Mouse (Mus musculus): Measurements from ENCODE around the gene Cfap100. TPM values are rescaled to one million over a fixed set of nuclear protein-coding genes. Genes with fewer than 3 reads are reported as not detected.

Gene Cfap100
- total and polyA plus RNA-seq, 2 experiments, result 0.28 to 0.33 TPM

DNA sequence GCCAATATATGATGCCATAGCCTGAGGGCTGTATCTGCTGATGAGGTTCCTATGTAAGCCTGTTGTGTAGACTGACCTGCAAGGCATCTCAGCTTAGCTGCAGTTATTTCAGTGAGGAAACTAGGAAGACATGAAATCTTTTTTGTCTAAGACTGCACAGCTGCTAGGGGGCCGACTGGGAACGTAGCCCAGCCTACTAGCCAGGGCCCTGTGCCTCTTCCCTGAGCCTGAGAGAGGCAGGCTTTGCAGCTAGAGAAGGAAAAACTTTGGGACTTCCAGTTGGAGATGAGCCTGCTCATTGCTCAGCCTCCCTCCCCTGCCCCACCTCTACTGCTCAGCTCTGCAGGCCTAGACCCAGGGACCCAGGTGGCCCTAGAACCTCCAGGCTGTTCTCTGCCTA, 2.9 kb upstream of the Cfap100 start:
- WGBS, result 78% methylated on average over 2 of the region's 2 CpGs
- DNase-seq (ENCODE audit: extremely low read depth, low read depth, low spot score), result no peak
- Histone ChIP-seq H3K27ac (replicated peaks; ENCODE audit: insufficient read depth, low read depth, low read length) (no peak overlapping the region), H3K36me3 (ENCODE audit: control insufficient read depth, insufficient read depth, low read length) (no peaks in the 10 kb centered on the region), H3K79me2 (ENCODE audit: control insufficient read depth, insufficient read depth, low read length) (no peaks in the 10 kb centered on the region), H3K4me3 (ENCODE audit: insufficient read depth, low read depth, low read length) (no peak overlapping the region), H3K9ac (ENCODE audit: low read depth, low read length) (no peak overlapping the region), H3K4me1 (ENCODE audit: control insufficient read depth, insufficient read depth, low read length) (peaks cover 24% of the 10 kb centered on the region), H3K27me3 (ENCODE audit: control insufficient read depth, insufficient read depth, low read length) (no peaks in the 10 kb centered on the region)
- TF ChIP-seq CTCF (IDR thresholded peaks at IDR 0.05; ENCODE audit: low read depth, low read length), result no peak
- TF ChIP-seq POLR2A (IDR thresholded peaks at IDR 0.05; ENCODE audit: extremely low read depth, insufficient read depth, low read length), result no peak

DNA sequence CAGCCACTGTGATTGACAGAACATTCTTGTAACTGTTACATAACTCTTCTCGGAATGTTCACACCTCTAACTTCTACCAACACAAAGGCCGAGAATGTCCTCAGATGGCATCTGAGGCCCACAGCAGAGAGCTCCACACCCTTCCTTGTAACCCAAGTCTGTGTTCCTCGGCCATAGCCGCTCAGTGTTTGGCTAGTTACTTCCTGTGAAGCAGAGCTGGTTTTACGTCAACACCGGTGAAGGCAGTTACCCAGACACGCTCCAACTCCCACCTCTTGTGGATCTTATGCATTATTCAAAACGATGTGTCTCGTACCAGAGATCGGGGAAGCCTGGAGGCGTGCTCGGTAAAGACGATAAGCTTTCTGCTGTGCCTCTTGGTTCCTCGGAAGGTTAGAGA, 1.3 kb upstream of the Cfap100 start:
- H3K27me3 ChIP-seq (ENCODE audit: control insufficient read depth, insufficient read depth, low read length), result no peaks in the 10 kb centered on the region
- no peak overlapping the region for H3K27ac ChIP-seq (replicated peaks; ENCODE audit: insufficient read depth, low read depth, low read length)
- DNase-seq (ENCODE audit: extremely low read depth, low read depth, low spot score), result peak; percentile 23
- peak overlapping the region; percentile 6; the same call in 1 of the 2 replicates for H3K9ac ChIP-seq (ENCODE audit: low read depth, low read length)
- no peak for TF ChIP-seq POLR2A (IDR thresholded peaks at IDR 0.05; ENCODE audit: extremely low read depth, insufficient read depth, low read length)
- TF ChIP-seq CTCF (IDR thresholded peaks at IDR 0.05; ENCODE audit: low read depth, low read length), result no peak
- H3K4me1 ChIP-seq (ENCODE audit: control insufficient read depth, insufficient read depth, low read length), result peaks cover 14% of the 10 kb centered on the region
- H3K4me3 ChIP-seq (ENCODE audit: insufficient read depth, low read depth, low read length), result no peak overlapping the region
- H3K36me3 ChIP-seq (ENCODE audit: control insufficient read depth, insufficient read depth, low read length), result no peaks in the 10 kb centered on the region
- WGBS, result 78% methylated on average over 14 of the region's 14 CpGs
- H3K79me2 ChIP-seq (ENCODE audit: control insufficient read depth, insufficient read depth, low read length), result no peaks in the 10 kb centered on the region

GRCm38 (mm10) chr6:90426003-90426402, 2.6 kb downstream of the Cfap100 start:
- DNase-seq (ENCODE audit: extremely low read depth, low read depth, low spot score), result no peak
- TF ChIP-seq CTCF (IDR thresholded peaks at IDR 0.05; ENCODE audit: low read depth, low read length) (no peak), POLR2A (IDR thresholded peaks at IDR 0.05; ENCODE audit: extremely low read depth, insufficient read depth, low read length) (no peak)
- WGBS, result 95% methylated on average over 4 of the region's 4 CpGs

GRCm38 (mm10) chr6:90425361-90425760, 3.2 kb downstream of the Cfap100 start:
- TF ChIP-seq CTCF (IDR thresholded peaks at IDR 0.05; ENCODE audit: low read depth, low read length), result no peak
- TF ChIP-seq POLR2A (IDR thresholded peaks at IDR 0.05; ENCODE audit: extremely low read depth, insufficient read depth, low read length), result no peak
- DNase-seq (ENCODE audit: extremely low read depth, low read depth, low spot score), result peak; percentile 21
- 67% methylated on average over 3 of the region's 3 CpGs for WGBS
- Histone ChIP-seq H3K36me3 (ENCODE audit: control insufficient read depth, insufficient read depth, low read length) (no peaks in the 10 kb centered on the region), H3K27me3 (ENCODE audit: control insufficient read depth, insufficient read depth, low read length) (no peaks in the 10 kb centered on the region), H3K27ac (replicated peaks; ENCODE audit: insufficient read depth, low read depth, low read length) (no peak overlapping the region), H3K4me1 (ENCODE audit: control insufficient read depth, insufficient read depth, low read length) (peaks cover 14% of the 10 kb centered on the region; the same call in 1 of the 2 replicates), H3K9ac (ENCODE audit: low read depth, low read length) (no peak overlapping the region), H3K4me3 (ENCODE audit: insufficient read depth, low read depth, low read length) (no peak overlapping the region), H3K79me2 (ENCODE audit: control insufficient read depth, insufficient read depth, low read length) (no peaks in the 10 kb centered on the region)

More at GRCm38 (mm10) chr6:90426003-90426402, 2.6 kb downstream of the Cfap100 start:
- Histone ChIP-seq H3K79me2 (ENCODE audit: control insufficient read depth, insufficient read depth, low read length) (no peaks in the 10 kb centered on the region), H3K9ac (ENCODE audit: low read depth, low read length) (no peak overlapping the region), H3K4me1 (ENCODE audit: control insufficient read depth, insufficient read depth, low read length) (peaks cover 14% of the 10 kb centered on the region; the same call in 1 of the 2 replicates), H3K36me3 (ENCODE audit: control insufficient read depth, insufficient read depth, low read length) (no peaks in the 10 kb centered on the region), H3K27me3 (ENCODE audit: control insufficient read depth, insufficient read depth, low read length) (no peaks in the 10 kb centered on the region), H3K4me3 (ENCODE audit: insufficient read depth, low read depth, low read length) (no peak overlapping the region), H3K27ac (replicated peaks; ENCODE audit: insufficient read depth, low read depth, low read length) (no peak overlapping the region)

DNA sequence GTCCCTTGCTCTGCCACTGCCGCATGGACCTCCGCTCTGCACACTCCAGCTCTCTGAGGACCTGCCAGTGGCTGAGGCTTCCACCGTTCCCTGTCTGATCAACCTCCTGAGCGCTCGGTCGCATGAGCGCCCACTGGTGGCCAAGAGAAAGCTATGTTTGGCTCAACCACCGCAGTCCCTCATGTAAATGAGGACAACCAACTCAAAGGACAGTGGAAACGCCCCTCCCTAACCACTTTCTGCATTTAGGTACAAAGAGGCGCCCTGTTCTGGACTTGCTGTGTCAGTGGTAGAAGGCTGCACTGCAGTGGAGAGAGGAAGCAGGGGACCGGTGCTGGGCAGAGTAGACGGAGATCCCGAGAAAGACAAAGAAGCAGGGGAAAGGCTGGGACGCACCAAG, 6.0 kb downstream of the Cfap100 start:
- Histone ChIP-seq H3K79me2 (ENCODE audit: control insufficient read depth, insufficient read depth, low read length) (no peaks in the 10 kb centered on the region), H3K27ac (replicated peaks; ENCODE audit: insufficient read depth, low read depth, low read length) (no peak overlapping the region), H3K27me3 (ENCODE audit: control insufficient read depth, insufficient read depth, low read length) (no peaks in the 10 kb centered on the region), H3K4me1 (ENCODE audit: control insufficient read depth, insufficient read depth, low read length) (peaks cover 5% of the 10 kb centered on the region; the same call in 1 of the 2 replicates), H3K36me3 (ENCODE audit: control insufficient read depth, insufficient read depth, low read length) (no peaks in the 10 kb centered on the region), H3K4me3 (ENCODE audit: insufficient read depth, low read depth, low read length) (no peak overlapping the region), H3K9ac (ENCODE audit: low read depth, low read length) (peak overlapping the region; percentile 15; the same call in 1 of the 2 replicates)
- peak; percentile 84 for DNase-seq (ENCODE audit: extremely low read depth, low read depth, low spot score)
- WGBS, result 10% methylated on average over 14 of the region's 14 CpGs
- TF ChIP-seq POLR2A (IDR thresholded peaks at IDR 0.05; ENCODE audit: extremely low read depth, insufficient read depth, low read length), result no peak
- peak; percentile 96 for TF ChIP-seq CTCF (IDR thresholded peaks at IDR 0.05; ENCODE audit: low read depth, low read length)

GRCm38 (mm10) chr6:90411926-90412325, 16.7 kb downstream of the Cfap100 start:
- no peak for TF ChIP-seq POLR2A (IDR thresholded peaks at IDR 0.05; ENCODE audit: extremely low read depth, insufficient read depth, low read length)
- peak; percentile 39 for DNase-seq (ENCODE audit: extremely low read depth, low read depth, low spot score)

More at GRCm38 (mm10) chr6:90411926-90412325, 16.7 kb downstream of the Cfap100 start:
- no peaks in the 10 kb centered on the region for H3K79me2 ChIP-seq (ENCODE audit: control insufficient read depth, insufficient read depth, low read length)
- no peak overlapping the region for H3K9ac ChIP-seq (ENCODE audit: low read depth, low read length)
- H3K27ac ChIP-seq (replicated peaks; ENCODE audit: insufficient read depth, low read depth, low read length), result no peak overlapping the region
- peaks cover 5% of the 10 kb centered on the region; the same call in 1 of the 2 replicates for H3K4me1 ChIP-seq (ENCODE audit: control insufficient read depth, insufficient read depth, low read length)
- WGBS, result 47% methylated on average over 7 of the region's 7 CpGs
- no peaks in the 10 kb centered on the region for H3K36me3 ChIP-seq (ENCODE audit: control insufficient read depth, insufficient read depth, low read length)
- H3K27me3 ChIP-seq (ENCODE audit: control insufficient read depth, insufficient read depth, low read length), result no peaks in the 10 kb centered on the region
- H3K4me3 ChIP-seq (ENCODE audit: insufficient read depth, low read depth, low read length), result no peak overlapping the region
